Mouse (Mus musculus) granulocyte monocyte progenitor cell, adult 5-6 weeks (primary cell): ENCODE data around the gene Fgfr2. TPM values are rescaled to one million over a fixed set of nuclear protein-coding genes. Genes with fewer than 3 reads are reported as not detected.

Experiments used
- ATAC-seq: replicated peaks from 2 replicates; pipeline ENCODE4 v1.8.0; 2016; ENCODE audit warnings: mild to moderate bottlenecking, moderate TSS enrichment, inconsistent platforms; ENCODE audit not compliant: poor library complexity, severe bottlenecking
- total RNA-seq, 2 experiments: library from RNA; stranded (forward) in 1 of 2; stranded (reverse) in 1 of 2; fragments of 200-712, 200-1000 nt in 1 of 2; fragments of >200 nt in 1 of 2; fragmentation: Nextera tagmentation in 1 of 2; gene quantifications; 2 replicates each; pipeline ENCODE4 v1.2.3; 2014 to 2017

Gene Fgfr2
- total RNA-seq, 2 experiments from 2014 or later, result not detected

DNA sequence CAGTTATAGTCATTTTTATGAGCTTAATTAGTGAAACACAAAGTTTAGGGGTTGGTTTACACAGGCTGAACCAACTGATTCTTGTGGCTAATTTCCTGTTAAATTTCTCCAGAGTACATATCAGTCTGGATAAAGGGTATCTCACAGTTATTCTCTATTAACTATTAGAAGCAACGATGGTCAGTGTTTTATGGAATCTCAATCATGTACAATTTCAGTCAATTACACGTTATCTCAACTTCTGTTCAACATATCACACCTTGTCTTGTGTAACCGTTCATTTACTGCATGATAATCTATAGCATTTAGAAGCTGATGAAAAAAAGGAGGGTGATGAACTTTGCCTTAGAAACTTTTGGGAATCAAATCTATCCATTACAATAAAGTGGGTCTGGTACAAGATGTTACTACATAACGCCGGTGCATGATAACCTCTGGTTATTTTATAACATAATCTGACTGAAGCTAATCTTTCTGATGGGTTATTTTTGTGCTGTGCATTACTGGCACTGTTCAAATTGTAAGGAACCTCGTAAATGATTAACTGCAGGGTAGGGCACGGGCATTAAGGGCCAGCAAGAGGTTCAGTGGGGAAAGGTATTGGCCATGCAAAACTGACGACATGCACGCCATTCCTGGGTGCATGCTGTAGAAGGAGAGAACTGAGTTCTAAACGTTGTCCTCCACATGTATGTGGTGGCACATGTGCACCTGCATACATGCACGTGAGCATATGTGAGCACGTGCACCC is 2121.0 kb downstream of the Fgfr2 start:
- ATAC-seq, result no peak

DNA sequence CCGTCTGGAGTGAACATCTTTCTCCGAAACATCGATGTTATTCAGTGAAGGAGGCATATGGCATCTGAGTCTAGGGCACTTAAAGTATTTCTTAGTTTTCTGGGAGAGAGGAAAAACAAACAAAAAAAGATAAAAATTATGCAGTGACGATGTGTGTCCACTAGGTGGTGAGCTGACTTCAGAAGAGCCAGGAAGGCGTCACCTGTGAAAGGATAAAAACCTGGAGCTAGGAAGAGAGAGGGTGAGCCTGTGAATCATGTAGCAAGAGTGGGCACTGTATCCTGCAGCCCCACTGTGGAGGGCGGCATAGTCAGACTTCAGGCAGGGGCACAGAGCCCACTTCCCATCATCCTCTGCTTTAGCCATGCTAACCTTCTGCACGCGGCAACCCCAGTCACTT is 2129.2 kb downstream of the Fgfr2 start:
- no peak for ATAC-seq

DNA sequence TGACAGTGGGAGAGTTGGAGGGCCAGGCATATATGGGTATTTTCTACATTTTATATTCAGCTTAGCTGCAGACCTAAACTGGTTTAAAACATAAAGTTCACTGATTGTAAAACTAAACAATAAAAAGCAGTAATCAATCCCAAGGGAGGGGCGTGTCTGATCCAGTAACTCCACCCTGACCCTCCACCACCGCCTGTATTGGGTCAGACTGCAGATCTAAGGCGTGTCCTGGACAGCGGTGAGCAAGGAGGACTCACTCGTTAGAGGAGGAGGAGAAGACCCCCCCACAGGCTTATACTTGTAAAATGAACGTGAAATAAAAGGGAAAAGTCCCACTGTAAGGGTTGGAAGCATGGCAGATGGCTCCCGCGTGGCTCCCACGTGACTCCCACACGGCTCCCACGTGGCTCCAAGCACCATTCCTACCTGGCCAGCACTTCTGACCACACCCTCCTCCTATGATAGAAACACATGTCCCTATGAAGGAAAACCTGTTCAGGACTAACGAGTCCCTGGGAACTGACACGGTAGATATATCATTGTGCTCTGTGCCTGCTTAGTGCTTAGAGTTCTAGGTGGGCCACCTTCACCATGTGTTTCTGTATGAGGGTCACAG is 2131.9 kb downstream of the Fgfr2 start:
- ATAC-seq, result no peak

DNA sequence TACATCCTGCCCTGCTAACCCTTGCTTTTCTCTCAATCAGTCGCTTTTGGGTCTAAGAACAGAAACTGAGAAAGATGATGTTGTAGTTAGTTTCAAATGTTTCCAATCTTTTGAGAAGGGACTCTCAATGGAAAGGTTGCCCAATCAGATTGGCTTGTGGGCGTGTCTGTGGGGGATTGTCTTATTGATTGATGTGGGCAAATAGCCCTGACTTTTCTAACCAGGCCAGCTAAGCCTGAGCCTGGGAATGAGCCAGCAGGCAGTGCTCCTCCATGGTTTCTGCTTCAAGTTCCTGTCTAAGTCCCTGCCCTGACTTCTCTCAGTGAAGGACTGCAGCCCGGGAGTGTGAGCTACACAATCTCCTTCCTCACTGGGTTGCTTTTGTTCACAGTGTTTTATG is 2133.8 kb downstream of the Fgfr2 start:
- ATAC-seq, result no peak

DNA sequence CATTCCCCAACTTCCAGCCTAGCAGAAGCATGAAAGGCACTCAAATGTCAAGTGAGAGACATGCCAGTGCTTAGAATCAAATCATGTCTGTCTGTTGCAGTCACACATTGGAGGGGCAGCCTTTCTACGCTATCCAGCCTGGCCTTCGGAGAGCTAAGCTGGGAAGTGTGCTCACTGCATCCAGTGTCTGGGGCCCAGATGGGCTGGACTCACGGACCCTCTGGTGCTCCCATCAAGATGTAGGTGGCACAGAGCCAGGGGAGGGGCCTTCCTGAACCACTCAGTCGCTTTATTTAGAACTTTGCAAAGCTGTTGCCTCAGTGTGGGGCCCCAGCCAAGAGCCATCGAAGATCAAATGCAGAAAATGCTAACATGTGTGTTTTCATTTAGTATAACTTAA is 2135.0 kb downstream of the Fgfr2 start:
- no peak for ATAC-seq

DNA sequence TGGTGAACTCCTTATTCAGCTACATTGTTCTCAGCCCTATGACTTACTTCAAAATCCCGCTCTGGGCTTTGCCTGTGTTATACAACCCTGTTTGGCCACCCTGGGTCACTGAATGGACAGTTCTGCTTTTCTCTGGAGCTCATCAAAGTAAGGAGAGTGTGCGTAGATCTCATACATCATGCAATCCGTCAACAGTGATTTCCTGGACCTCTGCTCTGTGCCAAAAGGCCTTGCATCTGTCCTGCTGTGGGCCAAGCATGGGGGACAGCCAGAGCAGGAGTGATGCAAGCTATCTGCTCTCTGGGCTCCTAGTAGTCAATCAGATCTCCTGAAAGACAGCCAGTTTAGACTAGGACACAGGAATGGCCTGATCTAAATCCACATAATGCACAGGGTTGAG is 2137.4 kb downstream of the Fgfr2 start:
- no peak for ATAC-seq

DNA sequence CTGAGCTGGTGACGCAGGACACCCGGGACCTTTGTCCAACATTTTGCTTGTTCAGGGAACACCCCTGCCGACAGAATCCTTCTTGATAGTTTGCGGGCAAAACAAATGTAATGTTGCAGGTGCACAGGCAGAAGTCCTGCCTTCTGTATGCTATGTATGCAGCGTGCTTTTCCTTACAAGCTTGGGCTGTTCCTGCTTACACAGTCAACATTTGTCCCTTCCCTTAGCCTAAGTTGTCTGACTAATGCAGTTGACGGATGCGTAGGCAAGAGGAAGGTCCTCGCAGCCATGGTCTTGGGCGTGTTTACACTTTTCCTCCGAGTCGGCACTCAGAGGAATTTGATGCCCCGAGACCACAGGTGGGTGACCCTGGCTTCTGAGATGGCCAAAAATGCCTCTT is 2138.0 kb downstream of the Fgfr2 start:
- no peak for ATAC-seq

DNA sequence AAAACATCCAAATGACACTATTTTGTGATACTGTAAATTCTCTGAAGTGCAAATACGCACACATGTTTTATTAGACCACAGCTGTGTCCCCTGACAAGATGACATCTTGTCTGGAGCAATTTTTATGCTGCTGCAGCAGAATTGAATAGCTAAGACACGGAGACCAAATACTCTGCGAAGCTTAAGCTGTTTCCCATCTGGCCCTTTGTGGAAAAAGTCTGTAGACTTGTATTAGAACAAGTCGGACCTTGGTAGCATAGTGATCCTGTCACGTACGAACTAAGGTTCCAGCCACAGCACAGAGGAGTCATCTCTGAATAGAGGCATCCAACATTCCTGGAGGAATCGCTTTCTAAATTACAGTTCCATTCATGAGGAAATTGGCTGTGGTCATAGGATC is 2138.9 kb downstream of the Fgfr2 start:
- ATAC-seq, result no peak

DNA sequence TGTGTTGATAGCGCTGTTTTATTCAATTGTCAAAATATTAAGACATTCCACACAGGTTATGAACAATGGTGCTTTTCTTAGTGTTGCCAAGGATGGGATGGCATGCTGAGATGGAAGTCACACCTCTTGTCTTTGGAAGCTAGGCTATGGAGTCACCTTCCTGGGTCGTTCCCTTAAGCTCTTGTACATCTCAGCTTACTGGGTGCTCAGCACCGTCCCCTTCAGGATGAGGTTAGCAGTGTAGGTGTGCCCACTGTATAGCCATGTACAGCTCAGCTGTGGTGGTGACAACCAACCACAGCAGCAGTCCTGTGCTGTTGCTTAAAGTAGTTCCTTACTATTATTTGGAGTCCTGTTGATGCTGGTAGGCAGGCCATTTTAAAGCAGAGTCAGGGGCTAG is 2140.3 kb downstream of the Fgfr2 start:
- ATAC-seq, result no peak

DNA sequence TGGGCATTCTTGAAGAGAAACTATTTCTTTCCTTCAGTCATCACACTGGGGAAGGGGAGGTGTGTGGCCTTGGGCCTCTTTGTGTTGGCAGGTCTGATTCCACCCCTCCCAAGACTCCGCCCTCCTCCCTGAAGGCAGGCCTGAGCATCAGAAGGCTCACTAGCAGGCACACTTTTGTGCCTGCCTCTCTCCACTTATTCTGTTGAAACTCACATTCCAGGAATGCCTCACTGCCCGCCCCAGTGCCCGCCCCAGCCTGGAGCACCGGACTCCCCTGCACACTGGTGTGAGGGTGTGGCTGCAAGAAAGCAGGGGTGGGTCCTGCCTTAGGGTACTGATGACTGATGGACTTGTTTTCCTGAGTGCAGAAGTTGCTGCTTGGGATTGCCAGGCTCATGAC is 2140.8 kb downstream of the Fgfr2 start:
- ATAC-seq, result no peak

DNA sequence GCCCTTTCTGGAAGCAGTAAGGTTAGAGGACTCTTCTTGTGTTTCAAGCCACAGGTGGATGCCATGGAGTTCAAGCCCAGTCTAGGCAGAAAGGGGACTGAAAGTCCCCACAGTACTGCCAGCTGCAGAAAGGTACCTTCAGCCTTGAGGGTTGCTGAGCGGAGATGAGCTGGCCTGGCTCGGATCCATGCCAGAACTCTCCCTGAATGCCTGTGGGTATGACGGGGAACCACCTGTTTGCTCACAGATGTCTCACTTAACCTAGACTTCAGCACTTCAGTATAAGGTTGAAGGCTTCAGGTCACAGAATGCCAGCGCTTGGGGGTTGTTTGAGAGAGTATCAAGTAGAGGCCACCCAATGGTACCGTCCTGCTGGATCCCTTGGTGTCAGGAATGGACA is 2143.0 kb downstream of the Fgfr2 start:
- ATAC-seq, result no peak

DNA sequence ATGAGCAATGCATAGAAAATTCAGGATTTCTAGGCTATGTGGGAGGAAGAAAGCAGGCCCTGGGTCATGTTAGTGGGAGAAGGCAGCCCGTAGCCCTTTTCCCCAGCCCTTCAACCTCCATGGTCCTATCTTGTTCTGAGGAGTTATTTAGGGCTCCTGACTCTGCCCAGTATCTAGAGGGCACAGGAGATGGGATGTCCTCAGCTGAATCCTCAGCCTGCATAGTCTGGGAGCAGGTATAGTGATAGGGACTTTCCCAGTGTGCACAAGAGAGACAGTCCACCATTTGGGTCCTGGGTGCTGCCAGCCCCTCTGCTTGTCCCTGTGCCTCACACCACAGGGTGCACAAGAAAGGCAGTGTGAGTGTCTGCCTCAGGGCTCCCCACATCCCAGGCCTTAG is 2144.6 kb downstream of the Fgfr2 start:
- no peak for ATAC-seq

DNA sequence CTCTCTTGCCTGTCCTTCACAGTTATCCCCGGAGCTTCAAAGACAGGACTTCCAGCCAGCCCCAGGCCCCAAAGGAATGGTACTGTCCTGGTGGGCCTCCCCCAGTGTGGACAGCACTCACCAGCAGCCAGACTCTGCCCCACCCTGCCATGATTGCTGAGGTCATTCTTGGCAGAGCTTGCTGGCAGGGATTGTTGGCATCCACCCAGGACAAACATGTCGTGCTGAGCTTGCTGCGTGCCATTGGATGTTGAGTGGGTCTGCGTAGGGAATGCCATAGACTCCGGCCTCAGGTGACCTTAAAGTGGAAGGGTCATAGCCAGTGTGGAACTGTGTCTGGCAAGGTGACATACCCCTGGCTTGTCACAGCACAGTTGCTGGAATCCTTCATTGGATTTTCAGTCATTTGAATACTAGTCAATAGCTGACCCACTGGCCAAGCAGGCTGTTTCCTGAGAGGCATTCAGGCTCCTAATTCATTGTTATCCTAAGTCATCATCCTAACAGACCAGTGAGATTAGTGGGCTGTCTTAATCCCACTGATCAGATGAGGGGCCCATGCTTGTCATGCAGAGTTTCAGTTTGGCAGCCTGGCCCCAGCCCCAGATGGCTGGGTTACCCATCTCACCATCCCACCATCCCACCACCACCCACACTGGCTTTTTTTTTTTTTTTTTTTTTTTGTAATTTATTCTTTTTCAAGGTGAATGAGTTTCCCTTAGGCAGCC is 2145.2 kb downstream of the Fgfr2 start:
- ATAC-seq, result no peak

DNA sequence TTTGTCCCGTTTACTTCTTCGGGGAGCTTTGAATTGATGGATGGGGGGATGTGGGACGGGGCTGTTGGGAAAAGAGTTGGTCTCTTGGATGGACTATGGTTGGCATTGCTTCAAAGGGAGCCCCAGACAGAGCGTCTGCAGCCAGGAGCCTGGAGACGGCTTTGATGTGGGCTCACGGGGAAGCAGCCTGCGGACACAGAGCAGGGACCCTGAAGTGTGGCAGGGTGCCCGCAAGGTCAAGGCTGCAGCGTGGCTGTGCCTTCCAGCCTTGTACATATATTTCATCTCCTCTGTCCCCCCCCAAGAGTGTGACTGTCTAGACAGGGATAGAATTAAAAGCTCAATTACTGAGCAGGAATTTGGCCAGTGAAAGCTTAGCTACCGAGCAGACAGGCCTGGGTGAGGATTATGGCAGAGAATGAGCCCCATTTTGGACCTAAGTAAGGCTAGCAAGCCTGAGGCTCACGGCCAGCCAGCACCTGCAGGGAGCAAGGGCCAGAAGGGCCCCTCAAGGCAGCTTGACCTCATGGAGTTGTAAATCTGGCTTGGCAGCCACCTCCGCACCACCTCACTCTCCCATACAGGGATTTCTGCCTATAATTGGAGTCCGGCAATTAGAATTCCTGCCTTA is 2146.7 kb downstream of the Fgfr2 start:
- ATAC-seq, result no peak

DNA sequence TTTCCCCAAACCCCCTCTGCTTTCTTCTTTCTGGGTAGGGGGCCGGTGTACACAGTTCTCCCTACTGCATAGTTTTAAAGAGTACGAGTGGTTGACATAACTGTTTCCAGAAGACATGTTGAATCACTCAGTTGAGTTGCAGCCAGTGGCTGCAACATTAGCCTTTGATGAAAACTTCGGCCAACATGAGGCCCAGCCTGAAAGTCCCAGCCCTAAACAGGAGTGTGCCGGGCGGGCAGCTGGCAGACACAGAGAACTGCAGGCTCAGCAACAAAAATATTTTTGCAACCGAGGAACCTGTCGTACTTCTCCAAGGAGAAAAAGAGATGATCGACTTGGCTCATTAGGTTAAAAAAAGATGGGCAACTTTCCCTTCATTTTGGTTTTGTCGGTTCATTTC is 2150.4 kb downstream of the Fgfr2 start:
- no peak for ATAC-seq

DNA sequence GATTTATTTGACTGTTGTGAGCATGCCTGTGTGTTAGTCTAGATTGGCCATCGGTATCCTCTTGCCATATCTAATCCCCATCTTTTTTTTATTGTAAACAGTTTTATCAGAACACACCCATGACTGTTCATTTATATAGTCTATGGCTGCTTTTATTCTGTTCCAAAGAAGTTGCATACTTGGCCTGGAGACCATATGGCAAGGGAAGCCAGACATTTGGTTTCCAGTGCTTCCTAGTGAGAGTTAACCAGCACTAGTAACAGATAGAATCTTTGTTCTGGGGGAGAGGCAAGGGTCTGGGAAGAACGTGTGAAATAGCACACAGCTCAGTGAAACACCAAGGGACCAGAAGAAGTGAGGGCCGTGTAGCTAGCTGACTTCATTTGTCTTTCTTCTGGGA is 2153.6 kb downstream of the Fgfr2 start:
- no peak for ATAC-seq

DNA sequence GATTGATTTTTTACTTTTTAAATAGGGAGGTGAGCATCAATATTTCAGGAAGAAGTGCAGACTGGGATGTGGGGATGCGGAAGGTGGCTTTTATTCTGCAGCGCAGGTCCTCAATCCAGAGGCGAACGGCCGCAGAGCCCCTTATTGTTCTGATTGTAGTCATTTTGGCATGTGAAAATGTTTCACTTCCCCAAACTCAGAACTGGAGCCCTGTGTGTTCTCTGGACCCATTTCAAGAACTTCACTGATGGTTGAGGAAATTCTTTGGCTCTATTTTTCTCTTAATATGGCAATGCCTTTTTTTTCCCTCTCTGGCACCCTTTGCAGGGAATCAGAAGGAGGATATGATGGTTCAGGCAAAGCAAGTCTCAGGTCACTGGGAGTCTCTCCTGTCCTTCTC is 2154.1 kb downstream of the Fgfr2 start:
- ATAC-seq, result peak; percentile 50

DNA sequence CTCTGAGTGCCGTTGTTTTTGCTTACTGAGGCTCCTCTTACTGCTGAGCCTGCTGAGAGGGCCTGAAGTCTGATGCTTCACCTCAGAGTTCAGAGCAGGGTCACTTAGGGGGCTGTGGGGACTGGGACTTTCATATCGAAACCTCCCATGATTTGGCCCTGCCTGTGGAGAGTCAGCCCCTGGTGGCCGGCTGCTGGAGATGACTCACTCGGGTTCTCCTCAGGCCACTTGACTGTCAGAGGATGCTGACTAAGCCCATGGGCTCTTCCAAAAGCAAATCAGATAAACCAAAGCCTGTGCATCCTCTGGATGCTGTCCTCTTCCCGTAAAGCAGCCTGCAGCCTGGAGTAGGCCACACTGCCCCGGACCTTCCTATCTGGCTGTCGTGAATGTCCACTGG is 2154.6 kb downstream of the Fgfr2 start:
- no peak for ATAC-seq

DNA sequence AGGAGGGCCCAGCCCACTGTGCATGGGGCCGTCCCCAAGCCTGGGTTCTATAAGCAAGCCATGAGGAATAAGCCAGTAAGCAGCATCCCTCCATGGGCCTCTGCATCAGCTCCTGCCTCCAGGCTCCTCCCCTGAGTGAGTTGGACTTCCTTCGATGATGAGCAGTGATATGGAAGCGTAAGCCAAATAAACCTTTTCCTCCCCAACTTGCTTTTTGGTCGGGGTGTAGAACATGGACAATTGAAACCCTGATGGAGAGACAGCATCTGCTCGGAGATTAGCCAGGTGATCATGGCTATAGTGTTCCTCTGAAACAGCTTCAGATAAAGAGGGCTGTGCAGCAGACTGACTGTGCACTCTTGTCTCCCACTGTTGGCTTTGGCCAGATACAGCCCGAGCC is 2155.2 kb downstream of the Fgfr2 start:
- no peak for ATAC-seq

DNA sequence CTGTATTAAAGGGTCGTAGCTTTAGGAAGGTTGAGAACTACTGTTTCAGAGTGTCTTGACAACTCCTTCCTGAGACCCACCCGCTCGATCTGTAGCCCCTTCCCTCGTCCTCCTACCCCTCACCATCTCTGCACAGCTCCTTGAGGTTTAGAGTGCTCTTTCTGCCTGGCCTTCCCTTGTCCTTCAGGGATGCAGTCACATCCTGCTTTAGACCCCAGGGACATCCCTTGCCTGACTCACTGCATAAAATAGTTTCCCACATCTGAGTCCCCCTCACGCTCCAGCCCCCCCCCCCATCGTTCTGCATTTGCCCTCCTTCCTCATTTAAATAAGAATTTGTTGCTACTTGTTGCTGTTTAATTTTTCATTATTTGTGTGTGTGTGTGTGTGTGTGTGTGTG is 2156.3 kb downstream of the Fgfr2 start:
- no peak for ATAC-seq

DNA sequence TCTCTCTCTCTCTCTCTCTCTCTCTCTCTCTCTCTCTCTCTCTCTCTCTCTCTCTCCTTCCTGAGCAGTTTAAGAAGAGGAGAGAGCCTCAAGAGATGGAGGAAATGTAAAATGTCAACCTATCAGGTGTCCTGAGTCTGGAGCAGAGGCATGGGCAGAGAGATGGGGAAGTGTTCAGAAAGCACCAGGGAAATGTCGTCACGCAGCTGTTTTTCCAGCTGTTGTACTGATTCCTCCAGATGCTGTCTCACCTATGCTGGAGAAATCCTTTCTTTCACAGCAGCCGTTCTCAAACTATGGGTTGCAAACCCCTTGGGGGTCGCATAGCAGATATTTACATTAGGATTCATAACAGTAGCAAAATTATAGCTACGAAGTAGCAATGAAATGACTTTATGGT is 2156.7 kb downstream of the Fgfr2 start:
- ATAC-seq, result no peak
